Mouse (Mus musculus): ENCODE measurements around the gene Gm17660.

- TF ChIP-seq POLR2A (IDR thresholded peaks at IDR 0.05; ENCODE audit: extremely low read depth, insufficient read depth, low read length), result no peak
- TF ChIP-seq CTCF (IDR thresholded peaks at IDR 0.05; ENCODE audit: extremely low read depth, insufficient read depth, low read length), result no peak
Observed at GRCm38 (mm10) chr5:104115890-104116289, 38.5 kb upstream of the Gm17660 start.
